In the genomic region with DNA sequence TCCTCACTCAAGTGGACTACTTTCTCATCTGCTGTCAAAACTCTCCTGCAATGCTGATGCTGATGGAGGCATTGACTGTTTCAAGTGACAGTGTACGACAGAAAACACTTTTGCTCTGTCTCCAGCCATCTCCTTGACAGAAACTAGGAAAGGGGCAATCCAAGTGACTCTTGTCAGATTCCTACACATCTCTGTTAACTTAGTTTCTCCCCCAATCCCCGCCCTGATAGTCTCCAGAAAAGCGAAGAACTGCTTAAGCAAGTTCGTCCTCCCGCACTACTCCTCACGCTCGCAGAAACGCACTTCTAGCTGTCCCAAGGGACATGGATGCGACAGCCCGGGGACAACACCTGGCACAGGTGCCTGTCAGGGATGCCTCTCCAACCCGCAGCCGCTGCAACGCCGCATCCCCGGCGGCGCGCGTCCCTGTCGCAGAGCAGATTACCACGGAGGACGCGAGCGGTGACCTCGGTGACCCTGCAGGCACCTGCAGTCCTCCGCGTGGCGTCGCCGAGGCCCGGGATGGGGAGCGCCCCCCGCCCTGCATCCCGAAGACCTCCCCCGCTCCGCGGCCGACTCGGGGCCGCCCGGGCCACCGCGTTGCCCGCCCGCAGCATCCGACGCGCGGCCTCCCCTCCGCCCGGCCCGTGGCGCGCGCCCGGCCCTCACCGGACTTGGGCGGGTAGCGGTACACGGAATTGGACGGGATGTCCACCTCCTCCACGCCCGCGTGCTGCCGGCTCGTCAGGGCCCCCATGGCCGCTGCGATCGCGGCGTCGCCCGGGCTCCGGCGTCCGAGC, we compare ENCODE assay signal across 8 mouse cellular contexts. TPM values are rescaled to one million over a fixed set of nuclear protein-coding genes. Genes with fewer than 3 reads are reported as not detected.
DNase-seq lines count a peak whose midpoint lies in the region; ATAC-seq and TF ChIP-seq lines count a peak whose summit lies in the region.

No protein-coding gene starts in this region.

- H3K9me3 ChIP-seq in heart, postnatal 0 days (replicated peaks; ENCODE audit: control insufficient read depth, low read length) = no peaks in the 10 kb centered on the region
- H3K9me3 ChIP-seq in liver, embryonic 16.5 days (replicated peaks; ENCODE audit: control insufficient read depth, low read length) = no peaks in the 10 kb centered on the region

- peak overlapping the region; percentile 98 for H3K4me2 ChIP-seq in heart, postnatal 0 days (ENCODE audit: low read depth, low read length)
- H3K4me2 ChIP-seq in liver, embryonic 16.5 days (ENCODE audit: low read depth, low read length) = peak overlapping the region; percentile 99

- H3K9ac ChIP-seq in heart, postnatal 0 days (replicated peaks; ENCODE audit: low read depth, low read length) = peak overlapping the region; percentile 70
- peak overlapping the region; percentile 63 for H3K9ac ChIP-seq in liver, embryonic 16.5 days (ENCODE audit: low read depth, low read length)

- H3K36me3 ChIP-seq in heart, postnatal 0 days (replicated peaks; ENCODE audit: control insufficient read depth, insufficient read depth, low read length) = no peaks in the 10 kb centered on the region
- H3K36me3 ChIP-seq in liver, embryonic 16.5 days (ENCODE audit: control insufficient read depth, insufficient read depth) = no peaks in the 10 kb centered on the region

- 1% methylated on average over 69 of the region's 76 CpGs for WGBS in heart, postnatal 0 days
- 2% methylated on average over 67 of the region's 76 CpGs for WGBS in liver, embryonic 16.5 days (ENCODE audit: insufficient replicate concordance)

- H3K4me1 ChIP-seq in heart, postnatal 0 days (ENCODE audit: control insufficient read depth, insufficient read depth) = peaks cover 8% of the 10 kb centered on the region; the same call in 1 of the 2 replicates
- H3K4me1 ChIP-seq in liver, embryonic 16.5 days (ENCODE audit: control insufficient read depth, low read depth, low read length) = peaks cover 16% of the 10 kb centered on the region

- peak overlapping the region; percentile 88 for H3K27ac ChIP-seq in gastrocnemius, adult 2 months
- no peak overlapping the region for H3K27ac ChIP-seq in heart, postnatal 0 days (ENCODE audit: low read depth)
- no peak overlapping the region for H3K27ac ChIP-seq in liver, embryonic 16.5 days (ENCODE audit: low read length)

- DNase-seq in gastrocnemius, adult 2 months = peak; percentile 58
- DNase-seq in gastrocnemius, postnatal 36 days = no peak
- DNase-seq in CD4-positive helper T cell, adult 2 months (ENCODE audit: low read depth, low spot score) = peak; percentile 71
- DNase-seq in cerebellum, postnatal 36 days = peak; percentile 14 to 29
- no peak for DNase-seq in heart, postnatal 0 days (ENCODE audit: low spot score)
- DNase-seq in right cerebral cortex, postnatal 14 days = peak; percentile 44
- no peak for DNase-seq in left cerebral cortex, adult 9 months (ENCODE audit: low spot score in 2 of 2)

- H3K27me3 ChIP-seq in heart, postnatal 0 days (ENCODE audit: control insufficient read depth, insufficient read depth, low read length) = no peaks in the 10 kb centered on the region
- H3K27me3 ChIP-seq in liver, embryonic 16.5 days (ENCODE audit: control insufficient read depth, insufficient read depth, low read depth, low read length) = peaks cover 28% of the 10 kb centered on the region

- intact Hi-C loops in gastrocnemius, adult 2 months (cut with DNase I) = no loop called here
- intact Hi-C loops in gastrocnemius, postnatal 36 days (cut with DNase I) = no loop called here

- TF ChIP-seq EP300 in heart, postnatal 0 days (IDR thresholded peaks at IDR 0.05; ENCODE audit: low read depth) = no peak

- peak overlapping the region; percentile 88 for H3K4me3 ChIP-seq in gastrocnemius, adult 2 months
- peak overlapping the region; percentile 64 for H3K4me3 ChIP-seq in heart, postnatal 0 days (ENCODE audit: low read depth, low read length)
- H3K4me3 ChIP-seq in liver, embryonic 16.5 days (ENCODE audit: low read depth, low read length) = peak overlapping the region; percentile 69

- peak; percentile 33 for ATAC-seq in heart, postnatal 0 days (ENCODE audit: insufficient read depth, low read depth)
- peak; percentile 62 for ATAC-seq in liver, embryonic 16.5 days (ENCODE audit: low read depth)

- TF ChIP-seq CTCF in gastrocnemius, adult 2 months (IDR thresholded peaks at IDR 0.05) = no peak
- no peak for TF ChIP-seq CTCF in heart, postnatal 0 days (IDR thresholded peaks at IDR 0.05; ENCODE audit: low read depth)

RNA-seq across cellular contexts. Expression of a gene that starts 0.6 kb away (rescaled TPM):
- total RNA-seq in gastrocnemius, adult 2 months (2021) = 10 to 100 TPM; 24.3 to 32.0 TPM
- total RNA-seq in gastrocnemius, postnatal 36 days (2021) = 10 to 100 TPM; 23.0 to 24.5 TPM
- 10.8 and 11.4 TPM in 2 replicates for total RNA-seq in heart, postnatal 0 days (2014; rRNA removed; ENCODE audit: low replicate concordance)
- polyA plus RNA-seq in heart, postnatal 0 days (2015; fragmentation: Nextera tagmentation; extraction: Ambion mirVana) = 2.2 and 3.5 TPM in 2 replicates
- polyA plus RNA-seq in liver, embryonic 16.5 days (2015; fragmentation: Nextera tagmentation; extraction: Ambion mirVana) = 1.1 and 1.2 TPM in 2 replicates

RNA-seq across cellular contexts. Expression of a gene that starts 21.7 kb away (rescaled TPM):
- total RNA-seq in gastrocnemius, adult 2 months (2021) = 10 to 100 TPM; 38.7 to 50.9 TPM
- 10 to 100 TPM; 41.8 to 56.5 TPM for total RNA-seq in gastrocnemius, postnatal 36 days (2021)
- total RNA-seq in heart, postnatal 0 days (2014; rRNA removed; ENCODE audit: low replicate concordance) = 48.3 and 161 TPM in 2 replicates
- 32.3 and 41.9 TPM in 2 replicates for polyA plus RNA-seq in heart, postnatal 0 days (2015; fragmentation: Nextera tagmentation; extraction: Ambion mirVana)
- 34.1 and 34.5 TPM in 2 replicates for polyA plus RNA-seq in liver, embryonic 16.5 days (2015; fragmentation: Nextera tagmentation; extraction: Ambion mirVana)

RNA-seq across cellular contexts. Expression of a gene that starts 53.8 kb away (rescaled TPM):
- total RNA-seq in gastrocnemius, adult 2 months (2021) = under 1 TPM in 1 of 2 experiments, not detected in 1; 0.06 TPM
- total RNA-seq in gastrocnemius, postnatal 36 days (2021) = under 1 TPM in 1 of 2 experiments, not detected in 1; 0.05 TPM
- total RNA-seq in heart, postnatal 0 days (2014; rRNA removed; ENCODE audit: low replicate concordance) = 0.23 TPM in 1 of 2 replicates, not detected in the other
- not detected in 2 replicates for polyA plus RNA-seq in heart, postnatal 0 days (2015; fragmentation: Nextera tagmentation; extraction: Ambion mirVana)
- not detected in 2 replicates for polyA plus RNA-seq in liver, embryonic 16.5 days (2015; fragmentation: Nextera tagmentation; extraction: Ambion mirVana)

Comparison
In these comparisons a context has a peak if more than half of its experiments do, and no peak if none do; other contexts are left out.
1. DNase-seq: peak in gastrocnemius, adult 2 months (single experiment), CD4-positive helper T cell, adult 2 months (single experiment), cerebellum, postnatal 36 days (2 of 2) and right cerebral cortex, postnatal 14 days (single experiment); none in gastrocnemius, postnatal 36 days (0 of 2), heart, postnatal 0 days (single experiment) and left cerebral cortex, adult 9 months (0 of 2).
2. Peak in every context shown above with its lines, with median percentiles within 50 percentile points of each other: H3K4me3 ChIP-seq.